Mouse (Mus musculus) embryonic facial prominence, embryonic 12.5 days (tissue): ENCODE results near the gene Alg3. TPM values are rescaled to one million over a fixed set of nuclear protein-coding genes. Genes with fewer than 3 reads are reported as not detected.

Experiments
- ATAC-seq: fragments of 200-750 bp; cut with Nextera tagmentation; 2 replicates; pipeline ENCODE4 v1.8.0; 2017; ENCODE audit not compliant: insufficient number of reproducible peaks, insufficient read depth, low FRiP score, low TSS enrichment
- H3K27ac ChIP-seq: fragments of 300-500 bp; sonication (generic); 2 replicates; pipeline ENCODE4 v1.5.1; 2016; ENCODE audit warnings: mild to moderate bottlenecking
- H3K27me3 ChIP-seq: fragments of 300-500 bp; sonication (generic); 2 replicates; pipeline ENCODE4 v1.6.1; 2016; ENCODE audit warnings: mild to moderate bottlenecking, moderate library complexity
- H3K36me3 ChIP-seq: fragments of 300-500 bp; sonication (generic); 2 replicates; pipeline ENCODE4 v1.6.1; 2016; ENCODE audit warnings: mild to moderate bottlenecking
- H3K4me1 ChIP-seq: fragments of 300-500 bp; sonication (generic); 2 replicates; pipeline ENCODE4 v1.6.1; 2016
- H3K4me2 ChIP-seq: fragments of 300-500 bp; sonication (generic); replicated peaks from 2 replicates; pipeline ENCODE4 v1.6.1; 2016; ENCODE audit warnings: mild to moderate bottlenecking, moderate library complexity
- H3K4me3 ChIP-seq: fragments of 300-500 bp; sonication (generic); 2 replicates; pipeline ENCODE4 v1.5.1; 2016; ENCODE audit warnings: mild to moderate bottlenecking
- H3K9ac ChIP-seq: fragments of 300-500 bp; sonication (generic); 2 replicates; pipeline ENCODE4 v1.6.1; 2016; ENCODE audit warnings: mild to moderate bottlenecking, moderate library complexity
- H3K9me3 ChIP-seq: fragments of 300-500 bp; sonication (generic); 2 replicates; pipeline ENCODE4 v1.6.1; 2016; ENCODE audit warnings: mild to moderate bottlenecking, moderate library complexity
- WGBS: fragments of 180-500 bp; shearing (Covaris S2); methylation state at CpG from one replicate; pipeline ENCODE4 v1.1.7; 2016; 5-methylcytosine and 5-hydroxymethylcytosine counted together
- polyA plus RNA-seq: library from polyadenylated mRNA; unstranded; fragments of >200 nt; fragmentation: Nextera tagmentation; extraction: Ambion mirVana; gene quantifications from 2 replicates; pipeline ENCODE4 v1.2.1, GENCODE M21; 2016

Alg3 gene
- 36.9 and 39.9 TPM in 2 replicates for polyA plus RNA-seq

DNA sequence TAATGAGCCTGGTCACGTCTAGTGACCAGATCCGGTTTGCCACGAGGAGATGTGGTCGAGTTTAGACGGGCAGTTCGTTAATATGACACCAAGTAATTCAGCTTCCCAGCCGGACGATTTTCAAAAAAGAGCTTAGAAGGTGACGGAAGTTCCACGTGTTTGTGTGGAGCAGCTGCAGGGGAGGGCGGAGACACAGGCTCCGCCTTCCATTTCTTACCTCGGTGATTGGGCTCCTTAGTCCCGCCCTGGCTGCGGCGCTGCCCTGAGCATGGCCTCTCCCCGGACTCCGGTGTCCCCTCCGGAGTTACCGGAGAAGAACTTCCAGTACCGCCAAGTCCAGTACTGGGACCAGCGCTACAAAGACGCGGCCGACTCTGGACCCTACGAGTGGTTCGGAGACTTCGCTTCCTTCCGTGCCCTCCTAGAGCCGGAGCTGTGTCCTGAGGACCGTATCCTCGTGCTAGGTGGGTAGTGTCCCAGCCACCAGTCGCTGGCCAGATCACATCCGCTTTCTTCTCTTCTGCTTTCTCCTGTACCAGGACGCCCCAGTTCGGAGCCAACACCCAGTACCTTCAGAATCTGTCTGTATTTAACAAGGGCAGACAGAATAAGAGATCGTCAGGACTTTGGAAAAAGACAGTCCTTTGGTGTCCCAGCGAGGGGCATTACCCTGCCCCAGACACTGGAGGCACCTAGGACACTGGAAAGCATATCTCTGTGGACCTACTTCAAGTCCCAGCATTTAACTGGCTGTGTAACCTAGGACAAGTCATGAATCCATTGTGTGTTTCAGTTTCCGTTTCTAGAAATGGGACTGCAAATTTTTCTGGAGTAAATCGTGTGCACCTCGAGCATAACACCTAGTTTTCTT lies at the start of gene Alg3, which contains the start of the genes Eef1akmt4 and Gm49333:
Alg3 (minus strand) TSS at position 379 of the 871 bp plus-strand sequence.
Eef1akmt4 (plus strand) TSS at position 237 of the 871 bp plus-strand sequence.
Gm49333 (plus strand) TSS at position 254 of the 871 bp plus-strand sequence.
- peak; percentile 97 for ATAC-seq
- H3K27me3 ChIP-seq, result no peaks in the 10 kb centered on the region
- H3K9me3 ChIP-seq, result no peaks in the 10 kb centered on the region
- peak within 1 kb of the TSS; percentile 63 for H3K4me3 ChIP-seq
- H3K9ac ChIP-seq, result peak within 1 kb of the TSS; percentile 77
- H3K36me3 ChIP-seq, result peaks cover 14% of the 10 kb centered on the region
- peak within 1 kb of the TSS; percentile 74 for H3K27ac ChIP-seq
- peaks cover 10% of the 10 kb centered on the region; the same call in 1 of the 2 replicates for H3K4me1 ChIP-seq
- H3K4me2 ChIP-seq, result peak within 1 kb of the TSS; percentile 93
- 3% methylated on average over 41 of the region's 41 CpGs for WGBS

- no peak for ATAC-seq
Observed at GRCm38 (mm10) chr16:20657661-20658060, 46.1 kb upstream of the Alg3 start.

DNA sequence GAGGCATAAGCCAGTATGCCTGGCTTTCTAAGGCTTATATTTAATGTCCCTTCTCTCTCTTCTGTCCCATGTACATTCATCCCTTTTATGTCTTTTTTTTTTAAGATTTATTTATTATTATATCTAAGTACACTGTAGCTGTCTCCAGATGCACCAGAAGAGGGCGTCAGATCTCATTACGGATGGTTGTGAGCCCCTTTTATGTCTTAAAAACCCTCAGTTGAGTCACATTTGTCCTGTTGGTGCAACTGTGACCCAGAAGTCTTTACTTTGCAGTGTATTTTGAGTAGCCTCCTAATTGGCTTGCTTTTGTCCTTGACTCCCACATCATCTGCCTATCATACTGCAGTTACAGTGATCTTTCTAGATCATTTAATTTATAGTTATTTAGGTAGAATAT lies 41.8 kb upstream of the Alg3 start:
- Histone ChIP-seq H3K4me3 (no peak overlapping the region), H3K9me3 (no peaks in the 10 kb centered on the region), H3K27ac (no peak overlapping the region), H3K27me3 (no peaks in the 10 kb centered on the region), H3K9ac (no peak overlapping the region), H3K4me1 (peaks cover 11% of the 10 kb centered on the region; the same call in 1 of the 2 replicates), H3K36me3 (peaks cover 38% of the 10 kb centered on the region), H3K4me2 (no peak overlapping the region)
- 62% methylated on average over 2 of the region's 2 CpGs for WGBS
- ATAC-seq, result no peak

More at GRCm38 (mm10) chr16:20657661-20658060, 46.1 kb upstream of the Alg3 start:
- Histone ChIP-seq H3K36me3 (peaks cover 78% of the 10 kb centered on the region), H3K27ac (no peak overlapping the region), H3K4me3 (no peak overlapping the region), H3K4me2 (no peak overlapping the region), H3K27me3 (no peaks in the 10 kb centered on the region), H3K4me1 (peaks cover 5% of the 10 kb centered on the region; the same call in 1 of the 2 replicates), H3K9me3 (no peaks in the 10 kb centered on the region), H3K9ac (no peak overlapping the region)
- 87% methylated on average over 4 of the region's 4 CpGs for WGBS

DNA sequence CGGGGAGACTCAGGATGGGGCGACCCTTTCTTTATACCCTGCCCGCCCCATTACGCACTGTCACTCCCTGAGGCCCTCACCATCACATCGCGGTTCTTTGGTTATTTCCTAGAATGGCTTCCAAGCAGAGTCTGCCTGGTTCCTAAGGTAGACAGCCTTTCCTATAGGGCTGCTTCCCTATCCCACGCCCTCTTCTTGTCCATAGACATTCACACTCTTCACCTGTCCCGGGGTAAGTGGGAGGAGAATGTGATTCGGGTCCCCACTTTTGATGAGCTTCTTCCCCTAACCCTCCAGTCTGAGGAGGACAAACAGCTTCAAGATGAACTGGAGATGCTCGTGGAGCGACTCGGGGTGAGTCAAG lies 40.4 kb upstream of the Alg3 start:
- Histone ChIP-seq H3K27me3 (no peaks in the 10 kb centered on the region), H3K36me3 (peaks cover 25% of the 10 kb centered on the region), H3K4me3 (peak overlapping the region; percentile 75), H3K4me1 (peaks cover 11% of the 10 kb centered on the region; the same call in 1 of the 2 replicates), H3K9me3 (no peaks in the 10 kb centered on the region), H3K27ac (no peak overlapping the region), H3K9ac (peak overlapping the region; percentile 91), H3K4me2 (peak overlapping the region; percentile 92)
- ATAC-seq, result peak; percentile 42; the same call in 1 of the 2 replicates
- WGBS, result 14% methylated on average over 12 of the region's 12 CpGs

GRCm38 (mm10) chr16:20651076-20651946 lies 39.8 kb upstream of the Alg3 start, which contains the start of gene Psmd2:
Gene Psmd2, plus strand, starts transcription at chr16:20651652.
- no peaks in the 10 kb centered on the region for H3K27me3 ChIP-seq
- H3K4me3 ChIP-seq, result peak within 1 kb of the TSS; percentile 75

GRCm38 (mm10) chr16:20643911-20644310 lies 32.4 kb upstream of the Alg3 start:
- no peak for ATAC-seq
- Histone ChIP-seq H3K9me3 (no peaks in the 10 kb centered on the region), H3K4me2 (no peak overlapping the region), H3K9ac (no peak overlapping the region), H3K27me3 (no peaks in the 10 kb centered on the region), H3K4me3 (no peak overlapping the region), H3K27ac (no peak overlapping the region), H3K36me3 (no peaks in the 10 kb centered on the region), H3K4me1 (no peaks in the 10 kb centered on the region)
- 85% methylated on average over 7 of the region's 7 CpGs for WGBS

More at GRCm38 (mm10) chr16:20651076-20651946, 39.8 kb upstream of the Alg3 start, which contains the start of gene Psmd2:
- 2% methylated on average over 46 of the region's 46 CpGs for WGBS
- Histone ChIP-seq H3K9me3 (no peaks in the 10 kb centered on the region), H3K4me2 (peak within 1 kb of the TSS; percentile 92), H3K36me3 (peaks cover 19% of the 10 kb centered on the region), H3K4me1 (peaks cover 11% of the 10 kb centered on the region; the same call in 1 of the 2 replicates), H3K27ac (peak within 1 kb of the TSS; percentile 64), H3K9ac (peak within 1 kb of the TSS; percentile 91)
- peak; percentile 95 for ATAC-seq

- WGBS, result 2% methylated on average over 8 of the region's 8 CpGs
- H3K4me1 ChIP-seq, result no peaks in the 10 kb centered on the region
- no peak overlapping the region for H3K9ac ChIP-seq
- ATAC-seq, result no peak
- H3K36me3 ChIP-seq, result no peaks in the 10 kb centered on the region
- no peak overlapping the region for H3K27ac ChIP-seq
- H3K9me3 ChIP-seq, result no peaks in the 10 kb centered on the region
- no peak overlapping the region for H3K4me3 ChIP-seq
- no peaks in the 10 kb centered on the region for H3K27me3 ChIP-seq
- H3K4me2 ChIP-seq, result no peak overlapping the region
Observed at GRCm38 (mm10) chr16:20642161-20642560, 30.6 kb upstream of the Alg3 start.

DNA sequence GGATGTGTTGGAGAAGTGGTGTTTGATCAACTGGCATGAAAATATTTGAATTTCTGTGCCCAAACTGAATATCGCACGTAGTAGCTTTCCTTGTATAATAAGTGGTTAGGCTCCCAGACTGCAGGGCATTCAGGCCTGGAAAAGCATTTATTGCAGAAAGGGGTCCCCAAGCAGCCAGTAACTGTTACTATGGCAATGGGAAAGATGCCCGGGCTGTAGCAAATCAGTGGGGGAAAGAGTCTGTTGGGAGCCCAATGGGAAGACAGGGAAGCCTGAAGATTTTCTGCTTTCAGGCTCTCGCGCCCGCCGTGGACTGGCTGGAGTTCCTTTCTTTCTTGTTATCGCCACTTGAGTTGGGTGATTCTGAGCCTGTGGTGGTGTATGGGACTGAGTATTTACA lies 26.8 kb upstream of the Alg3 start:
- no peaks in the 10 kb centered on the region for H3K36me3 ChIP-seq
- H3K27ac ChIP-seq, result no peak overlapping the region
- H3K4me1 ChIP-seq, result no peaks in the 10 kb centered on the region
- H3K27me3 ChIP-seq, result no peaks in the 10 kb centered on the region
- no peak overlapping the region for H3K9ac ChIP-seq
- WGBS, result 89% methylated on average over 8 of the region's 8 CpGs
- no peaks in the 10 kb centered on the region for H3K9me3 ChIP-seq
- no peak for ATAC-seq
- no peak overlapping the region for H3K4me3 ChIP-seq
- no peak overlapping the region for H3K4me2 ChIP-seq

GRCm38 (mm10) chr16:20637410-20637809 lies 25.9 kb upstream of the Alg3 start:
- Histone ChIP-seq H3K9ac (no peak overlapping the region), H3K4me3 (no peak overlapping the region), H3K27ac (no peak overlapping the region), H3K4me1 (no peaks in the 10 kb centered on the region), H3K36me3 (no peaks in the 10 kb centered on the region), H3K4me2 (no peak overlapping the region), H3K27me3 (no peaks in the 10 kb centered on the region), H3K9me3 (no peaks in the 10 kb centered on the region)
- ATAC-seq, result no peak
- 77% methylated on average over 8 of the region's 8 CpGs for WGBS

DNA sequence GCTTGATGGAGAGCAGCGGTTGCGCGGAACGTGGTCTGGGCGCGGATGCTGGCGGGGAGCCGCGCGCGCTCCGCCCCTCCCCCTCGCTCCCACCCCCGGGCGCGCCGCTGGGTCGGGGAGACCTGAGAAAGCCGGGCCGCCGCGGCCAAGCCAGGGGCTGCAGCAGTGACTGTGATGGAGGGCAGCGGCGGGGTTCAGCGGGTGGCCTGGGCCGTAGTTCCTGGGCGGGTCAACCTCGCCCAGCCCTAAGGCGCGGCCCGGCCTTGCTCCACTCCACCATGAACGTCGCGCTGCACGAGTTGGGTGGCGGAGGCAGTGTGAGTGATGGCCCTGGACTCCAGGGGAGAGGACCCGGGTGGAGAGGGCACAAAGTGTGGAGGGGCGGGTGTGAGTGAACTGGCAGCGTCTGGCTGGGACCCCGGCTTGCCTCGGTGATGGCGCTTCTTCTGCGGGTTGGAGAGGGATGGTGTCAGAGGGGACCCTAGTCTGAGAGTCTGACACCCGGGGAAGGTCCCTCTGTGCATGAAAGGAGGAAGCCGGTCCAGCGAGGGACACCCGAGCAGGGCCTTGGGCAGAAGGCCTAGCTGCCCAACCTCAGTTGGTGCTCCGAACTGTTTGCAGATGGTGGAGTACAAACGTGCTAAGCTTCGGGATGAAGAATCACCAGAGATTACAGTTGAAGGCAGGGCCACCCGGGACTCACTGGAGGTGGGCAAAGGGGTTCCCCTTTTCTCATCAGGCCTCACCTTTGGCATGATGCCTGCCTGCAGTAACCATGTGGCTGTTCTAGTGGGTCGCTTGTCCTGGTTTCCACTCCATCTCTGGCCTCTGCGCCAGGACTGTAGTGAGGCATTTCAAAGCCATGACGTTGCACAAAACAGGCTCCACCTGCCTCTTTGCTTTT lies 18.4 kb upstream of the Alg3 start, which contains the start of gene Ece2:
Ece2 (plus strand) TSS at position 98 of the 904 bp plus-strand sequence.
- peak within 1 kb of the TSS; percentile 50 for H3K4me3 ChIP-seq

More for the DNA sequence above, 18.4 kb upstream of the Alg3 start, which contains the start of gene Ece2:
- Histone ChIP-seq H3K27me3 (peaks cover 11% of the 10 kb centered on the region), H3K9me3 (no peaks in the 10 kb centered on the region), H3K4me1 (no peaks in the 10 kb centered on the region), H3K4me2 (peak within 1 kb of the TSS; percentile 93), H3K9ac (peak within 1 kb of the TSS; percentile 67), H3K27ac (no peak within 1 kb of the TSS), H3K36me3 (no peaks in the 10 kb centered on the region)
- peak; percentile 56 for ATAC-seq
- 8% methylated on average over 54 of the region's 54 CpGs for WGBS
